Mouse (Mus musculus): Measurements from ENCODE around the gene Map2k3.

DNA sequence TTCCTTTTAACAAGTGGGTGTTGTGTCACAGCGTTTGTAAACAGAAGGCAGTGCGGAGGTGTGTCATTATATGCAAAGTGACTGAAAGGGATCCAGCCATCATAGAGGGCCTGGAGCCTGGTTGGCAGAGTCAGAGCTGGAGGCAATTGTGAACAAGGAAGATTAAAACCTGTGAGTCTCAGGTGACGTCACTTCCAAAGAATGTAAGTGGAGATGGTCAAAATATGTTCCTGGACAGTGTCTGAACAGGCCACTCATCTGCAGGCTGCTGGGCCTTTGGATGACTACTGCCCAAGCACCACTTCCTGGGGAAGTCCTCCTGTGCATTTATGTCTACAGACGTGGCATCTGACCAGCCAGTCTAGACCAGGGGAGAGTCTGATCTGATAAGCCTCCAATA, 16.6 kb upstream of the Map2k3 start:
- no peak for TF ChIP-seq CTCF (conservative IDR thresholded peaks at IDR 0.05; ENCODE audit: insufficient read depth, insufficient read length, low read depth, low read length)
- no peak for TF ChIP-seq POLR2A (IDR thresholded peaks at IDR 0.05; ENCODE audit: low read depth, low read length)

Measured in kidney, adult 2 months (tissue).